Mouse (Mus musculus) embryonic facial prominence, embryonic 14.5 days (tissue): Measurements from ENCODE around the gene Plcl1. TPM values are rescaled to one million over a fixed set of nuclear protein-coding genes. Genes with fewer than 3 reads are reported as not detected.
"Not testable (repeated sequence)": the region's sequence is repeated elsewhere in the genome, so short reads cannot be mapped to it uniquely, and the experiment has no call there.

ENCODE experiments used
- ATAC-seq: fragments of 200-750 bp; cut with Nextera tagmentation; 2 replicates; pipeline ENCODE4 v1.8.0; 2017; ENCODE audit warnings: low read depth, moderate number of reproducible peaks, moderate TSS enrichment
- DNase-seq: peaks from one replicate; pipeline ENCODE4 v3.0.0-alpha.2; 2015; ENCODE audit warnings: low spot score
- H3K27ac ChIP-seq: fragments of 300-500 bp; sonication (generic); replicated peaks from 2 replicates; pipeline ENCODE4 v1.5.1; 2014; ENCODE audit warnings: low read depth, mild to moderate bottlenecking, low read length, moderate library complexity
- H3K27me3 ChIP-seq: fragments of 300-500 bp; sonication (generic); replicated peaks from 2 replicates; pipeline ENCODE4 v1.6.1; 2014; ENCODE audit warnings: low read length; ENCODE audit not compliant: control insufficient read depth, insufficient read depth
- H3K36me3 ChIP-seq: fragments of 300-500 bp; sonication (generic); 2 replicates; pipeline ENCODE4 v1.6.1; 2014; ENCODE audit warnings: low read length, mixed read lengths; ENCODE audit not compliant: control insufficient read depth, insufficient read depth
- H3K4me1 ChIP-seq: fragments of 300-500 bp; sonication (generic); 2 replicates; pipeline ENCODE4 v1.6.1; 2014; ENCODE audit warnings: antibody characterized with exemption, low read length; ENCODE audit not compliant: control insufficient read depth, insufficient read depth
- H3K4me2 ChIP-seq: fragments of 300-500 bp; sonication (generic); 2 replicates; pipeline ENCODE4 v1.6.1; 2014; ENCODE audit warnings: low read depth, mild to moderate bottlenecking, low read length, moderate library complexity, mixed read lengths
- H3K4me3 ChIP-seq: fragments of 300-500 bp; sonication (generic); 2 replicates; pipeline ENCODE4 v1.5.1; 2014; ENCODE audit warnings: low read depth, mild to moderate bottlenecking, low read length
- H3K9ac ChIP-seq: fragments of 300-500 bp; sonication (generic); 2 replicates; pipeline ENCODE4 v1.6.1; 2014; ENCODE audit warnings: low read depth, mild to moderate bottlenecking, low read length, moderate library complexity, mixed read lengths
- H3K9me3 ChIP-seq: fragments of 300-500 bp; sonication (generic); 2 replicates; pipeline ENCODE4 v1.6.1; 2016; ENCODE audit warnings: low read length; ENCODE audit not compliant: control insufficient read depth
- WGBS: fragments of 180-500 bp; shearing (Covaris S2); extraction: QIAGEN DNeasy Blood & Tissue Kit; methylation state at CpG from one replicate; pipeline ENCODE4 v1.1.7; 2014; 5-methylcytosine and 5-hydroxymethylcytosine counted together
- polyA plus RNA-seq: library from polyadenylated mRNA; unstranded; fragments of >200 nt; fragmentation: Nextera tagmentation; extraction: Ambion mirVana; gene quantifications from 2 replicates; pipeline ENCODE4 v1.2.1, GENCODE M21; 2014

Plcl1 gene
- polyA plus RNA-seq, 1 experiment from 2014 or later: 2.4 TPM

GRCm38 (mm10) chr1:55446876-55447275 lies 41.2 kb downstream of the Plcl1 start:
- H3K4me3 ChIP-seq: no peak overlapping the region
- ATAC-seq (no peak), DNase-seq (no peak)
- no peak overlapping the region for H3K9ac ChIP-seq
- 80% methylated on average over 2 of the region's 2 CpGs for WGBS
- no peaks in the 10 kb centered on the region for H3K36me3 ChIP-seq
- no peak overlapping the region for H3K4me2 ChIP-seq
- H3K27ac ChIP-seq: no peak overlapping the region
- no peaks in the 10 kb centered on the region for H3K9me3 ChIP-seq
- H3K4me1 ChIP-seq: no peaks in the 10 kb centered on the region
- H3K27me3 ChIP-seq: no peaks in the 10 kb centered on the region

GRCm38 (mm10) chr1:55447661-55448060 lies 41.9 kb downstream of the Plcl1 start:
- Histone ChIP-seq H3K36me3 (no peaks in the 10 kb centered on the region), H3K4me1 (no peaks in the 10 kb centered on the region), H3K9me3 (no peaks in the 10 kb centered on the region), H3K27me3 (no peaks in the 10 kb centered on the region), H3K27ac (no peak overlapping the region), H3K9ac (no peak overlapping the region), H3K4me2 (no peak overlapping the region), H3K4me3 (no peak overlapping the region)
- 83% methylated on average over 2 of the region's 2 CpGs for WGBS
- DNase-seq: no peak
- ATAC-seq: no peak

- no peak for DNase-seq
- 79% methylated on average over 1 of the region's 1 CpGs for WGBS
- Histone ChIP-seq H3K36me3 (no peaks in the 10 kb centered on the region), H3K9me3 (no peaks in the 10 kb centered on the region), H3K27ac (no peak overlapping the region), H3K4me3 (no peak overlapping the region), H3K4me1 (no peaks in the 10 kb centered on the region), H3K9ac (no peak overlapping the region), H3K27me3 (no peaks in the 10 kb centered on the region), H3K4me2 (no peak overlapping the region)
- ATAC-seq: no peak
Measured at GRCm38 (mm10) chr1:55448104-55448503, 42.4 kb downstream of the Plcl1 start.

DNA sequence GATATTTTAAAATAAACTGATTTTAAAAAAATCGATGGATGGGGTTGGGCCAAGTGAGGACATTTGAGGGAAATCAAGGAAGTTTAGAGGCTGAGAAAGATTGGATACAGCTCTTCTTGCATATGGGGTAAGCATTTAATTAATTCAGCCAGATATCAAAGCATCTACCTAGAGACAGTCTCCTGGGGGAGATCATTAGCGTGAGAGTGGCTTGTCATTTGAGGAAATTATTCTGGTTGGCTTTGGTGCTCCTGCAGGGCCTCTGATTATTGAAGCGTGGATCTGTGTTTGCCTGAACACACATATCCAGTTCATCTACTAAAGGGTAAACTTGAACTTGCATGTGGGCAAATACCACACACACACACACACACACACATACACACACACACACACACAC lies 44.1 kb downstream of the Plcl1 start:
- no peak for ATAC-seq
- DNase-seq: no peak
- no peak overlapping the region for H3K4me2 ChIP-seq
- WGBS: 77% methylated on average over 3 of the region's 3 CpGs
- H3K9me3 ChIP-seq: no peaks in the 10 kb centered on the region
- no peak overlapping the region for H3K27ac ChIP-seq
- H3K9ac ChIP-seq: no peak overlapping the region
- H3K4me3 ChIP-seq: no peak overlapping the region
- H3K4me1 ChIP-seq: no peaks in the 10 kb centered on the region
- H3K27me3 ChIP-seq: no peaks in the 10 kb centered on the region
- H3K36me3 ChIP-seq: no peaks in the 10 kb centered on the region

DNA sequence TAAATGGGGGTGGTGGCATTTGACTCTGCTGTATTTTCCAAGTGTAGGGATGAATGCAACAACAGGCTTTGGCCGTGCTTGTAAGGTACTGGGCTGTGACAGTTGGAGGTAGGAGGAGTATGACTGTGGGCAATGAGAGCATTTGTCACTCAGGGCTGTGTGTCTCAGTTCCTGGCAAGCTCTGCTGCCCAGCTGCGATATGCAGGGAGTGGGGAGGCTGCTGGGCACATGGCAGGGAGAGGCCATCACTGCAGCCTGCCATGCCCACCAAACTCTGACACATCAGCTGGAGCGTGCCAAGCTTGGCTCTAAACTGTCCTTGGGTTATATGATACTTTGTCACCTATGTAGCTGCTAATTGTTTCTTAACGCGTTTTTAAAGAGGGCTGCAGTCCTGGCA lies 48.4 kb downstream of the Plcl1 start:
- no peak for DNase-seq
- Histone ChIP-seq H3K36me3 (no peaks in the 10 kb centered on the region), H3K4me3 (no peak overlapping the region), H3K27me3 (no peaks in the 10 kb centered on the region), H3K4me2 (no peak overlapping the region), H3K9me3 (no peaks in the 10 kb centered on the region), H3K27ac (no peak overlapping the region), H3K4me1 (no peaks in the 10 kb centered on the region), H3K9ac (no peak overlapping the region)
- WGBS: 82% methylated on average over 5 of the region's 5 CpGs
- ATAC-seq: no peak

GRCm38 (mm10) chr1:55462301-55462700 lies 56.6 kb downstream of the Plcl1 start:
- Histone ChIP-seq H3K27me3 (no peaks in the 10 kb centered on the region), H3K4me1 (0 out of 2 replicates have a peak, but pooled peaks cover 2% of the 10 kb centered on the region), H3K9me3 (no peaks in the 10 kb centered on the region), H3K4me2 (no peak overlapping the region), H3K9ac (no peak overlapping the region), H3K4me3 (no peak overlapping the region), H3K36me3 (no peaks in the 10 kb centered on the region), H3K27ac (no peak overlapping the region)
- no peak for ATAC-seq
- DNase-seq: no peak
- WGBS: 81% methylated on average over 5 of the region's 5 CpGs

- Histone ChIP-seq H3K9me3 (no peaks in the 10 kb centered on the region), H3K4me1 (no peaks in the 10 kb centered on the region), H3K9ac (no peak overlapping the region), H3K27ac (no peak overlapping the region), H3K27me3 (no peaks in the 10 kb centered on the region), H3K36me3 (no peaks in the 10 kb centered on the region), H3K4me3 (no peak overlapping the region), H3K4me2 (no peak overlapping the region)
- 84% methylated on average over 9 of the region's 9 CpGs for WGBS
- ATAC-seq (no peak), DNase-seq (no peak)
Measured at GRCm38 (mm10) chr1:55473756-55474155, 68.0 kb downstream of the Plcl1 start.

- H3K4me1 ChIP-seq: no peaks in the 10 kb centered on the region
- ATAC-seq (no peak), DNase-seq (no peak)
- H3K4me2 ChIP-seq: no peak overlapping the region
- no peak overlapping the region for H3K9ac ChIP-seq
- H3K4me3 ChIP-seq: no peak overlapping the region
- 83% methylated on average over 7 of the region's 7 CpGs for WGBS
- no peaks in the 10 kb centered on the region for H3K27me3 ChIP-seq
- H3K9me3 ChIP-seq: no peaks in the 10 kb centered on the region
- no peaks in the 10 kb centered on the region for H3K36me3 ChIP-seq
- no peak overlapping the region for H3K27ac ChIP-seq
Measured at GRCm38 (mm10) chr1:55474976-55475375, 69.3 kb downstream of the Plcl1 start.

- H3K4me1 ChIP-seq, H3K27me3 ChIP-seq, ATAC-seq, H3K27ac ChIP-seq, H3K9ac ChIP-seq, H3K9me3 ChIP-seq, H3K4me3 ChIP-seq, H3K4me2 ChIP-seq, DNase-seq, H3K36me3 ChIP-seq: not testable (repeated sequence)
- 85% methylated on average over 10 of the region's 10 CpGs for WGBS
Measured at GRCm38 (mm10) chr1:55487371-55487770, 81.7 kb downstream of the Plcl1 start.
